Mouse (Mus musculus) forebrain, embryonic 12.5 days (tissue): Measurements from ENCODE around the gene AI467606. TPM values are rescaled to one million over a fixed set of nuclear protein-coding genes. Genes with fewer than 3 reads are reported as not detected.
A peak's percentile ranks its signal among the peaks of the same experiment; 100 is the strongest.

Experiments used
- ATAC-seq: fragments of 200-750 bp; cut with Nextera tagmentation; 2 replicates; pipeline ENCODE4 v1.8.0; 2017; ENCODE audit warnings: moderate TSS enrichment; ENCODE audit not compliant: low FRiP score
- H3K27ac ChIP-seq: fragments of 300-500 bp; sonication (generic); 2 replicates; pipeline ENCODE4 v1.5.1; 2016; ENCODE audit warnings: mild to moderate bottlenecking
- H3K27me3 ChIP-seq: fragments of 300-500 bp; sonication (generic); 2 replicates; pipeline ENCODE4 v1.6.1; 2016; ENCODE audit warnings: mild to moderate bottlenecking
- H3K36me3 ChIP-seq: fragments of 300-500 bp; sonication (generic); replicated peaks from 2 replicates; pipeline ENCODE4 v1.6.1; 2016; ENCODE audit warnings: mild to moderate bottlenecking
- H3K4me1 ChIP-seq: fragments of 300-500 bp; sonication (generic); 2 replicates; pipeline ENCODE4 v1.6.1; 2016
- H3K4me2 ChIP-seq: fragments of 300-500 bp; sonication (generic); 2 replicates; pipeline ENCODE4 v1.6.1; 2016; ENCODE audit warnings: mild to moderate bottlenecking, moderate library complexity
- H3K4me3 ChIP-seq: fragments of 300-500 bp; sonication (generic); replicated peaks from 2 replicates; pipeline ENCODE4 v1.5.1; 2016; ENCODE audit warnings: mild to moderate bottlenecking
- H3K9ac ChIP-seq: fragments of 300-500 bp; sonication (generic); 2 replicates; pipeline ENCODE4 v1.6.1; 2016; ENCODE audit warnings: mild to moderate bottlenecking
- H3K9me3 ChIP-seq: fragments of 300-500 bp; sonication (generic); 2 replicates; pipeline ENCODE4 v1.6.1; 2016
- WGBS: fragments of 180-500 bp; shearing (Covaris S2); methylation state at CpG from one replicate; pipeline ENCODE4 v1.1.7; 2016; 5-methylcytosine and 5-hydroxymethylcytosine counted together
- polyA plus RNA-seq: library from polyadenylated mRNA; unstranded; fragments of >200 nt; fragmentation: Nextera tagmentation; extraction: Ambion mirVana; gene quantifications from 2 replicates; pipeline ENCODE4 v1.2.1, GENCODE M21; 2016

The AI467606 gene
- polyA plus RNA-seq = 0.88 and 0.91 TPM in 2 replicates

- H3K9ac ChIP-seq = no peak within 1 kb of the TSS
- no peak for ATAC-seq
- H3K9me3 ChIP-seq = no peaks in the 10 kb centered on the region
- WGBS = 74% methylated on average over 16 of the region's 16 CpGs
- no peaks in the 10 kb centered on the region for H3K27me3 ChIP-seq
- no peak within 1 kb of the TSS for H3K4me3 ChIP-seq
- no peaks in the 10 kb centered on the region for H3K36me3 ChIP-seq
- H3K4me2 ChIP-seq = no peak within 1 kb of the TSS
- H3K27ac ChIP-seq = no peak within 1 kb of the TSS
- peaks cover 9% of the 10 kb centered on the region for H3K4me1 ChIP-seq
Observed at GRCm38 (mm10) chr7:127091114-127091896, at the start of gene AI467606. TSS of gene AI467606 (plus strand) at chr7:127091359.

- peak within 1 kb of the TSS; percentile 80 for H3K27ac ChIP-seq
- H3K36me3 ChIP-seq = peaks cover 21% of the 10 kb centered on the region
- no peaks in the 10 kb centered on the region for H3K9me3 ChIP-seq
- peak; percentile 89 for ATAC-seq
- H3K9ac ChIP-seq = peak within 1 kb of the TSS; percentile 94
- no peaks in the 10 kb centered on the region for H3K27me3 ChIP-seq
- under 1% methylated on average over 53 of the region's 53 CpGs for WGBS
- peak within 1 kb of the TSS; percentile 81 for H3K4me2 ChIP-seq
- peaks cover 23% of the 10 kb centered on the region for H3K4me1 ChIP-seq
- peak within 1 kb of the TSS; percentile 92 for H3K4me3 ChIP-seq
Observed at GRCm38 (mm10) chr7:127041851-127042672, 49.1 kb upstream of the AI467606 start, which contains the start of gene Kif22. TSS of gene Kif22 (minus strand) at chr7:127042471.

GRCm38 (mm10) chr7:127055026-127055585, 36.1 kb upstream of the AI467606 start:
- Histone ChIP-seq H3K9me3 (no peaks in the 10 kb centered on the region), H3K27me3 (no peaks in the 10 kb centered on the region), H3K4me1 (no peaks in the 10 kb centered on the region), H3K4me2 (no peak overlapping the region), H3K4me3 (no peak overlapping the region), H3K36me3 (no peaks in the 10 kb centered on the region), H3K27ac (no peak overlapping the region), H3K9ac (no peak overlapping the region)
- 78% methylated on average over 5 of the region's 5 CpGs for WGBS
- ATAC-seq = no peak

GRCm38 (mm10) chr7:127065538-127065937, 25.6 kb upstream of the AI467606 start:
- no peak for ATAC-seq
- Histone ChIP-seq H3K27ac (no peak overlapping the region), H3K4me2 (no peak overlapping the region), H3K9me3 (no peaks in the 10 kb centered on the region), H3K4me3 (no peak overlapping the region), H3K36me3 (no peaks in the 10 kb centered on the region), H3K27me3 (no peaks in the 10 kb centered on the region), H3K9ac (no peak overlapping the region), H3K4me1 (no peaks in the 10 kb centered on the region)
- WGBS = 89% methylated on average over 6 of the region's 6 CpGs

- WGBS = 77% methylated on average over 4 of the region's 4 CpGs
- H3K4me2 ChIP-seq = no peak overlapping the region
- H3K4me3 ChIP-seq = no peak overlapping the region
- H3K4me1 ChIP-seq = no peaks in the 10 kb centered on the region
- H3K27ac ChIP-seq = no peak overlapping the region
- H3K27me3 ChIP-seq = no peaks in the 10 kb centered on the region
- ATAC-seq = no peak
- no peaks in the 10 kb centered on the region for H3K9me3 ChIP-seq
- no peak overlapping the region for H3K9ac ChIP-seq
- H3K36me3 ChIP-seq = no peaks in the 10 kb centered on the region
Observed at GRCm38 (mm10) chr7:127066317-127066716, 24.8 kb upstream of the AI467606 start.

GRCm38 (mm10) chr7:127070871-127071413, 20.2 kb upstream of the AI467606 start:
- H3K27me3 ChIP-seq = no peaks in the 10 kb centered on the region
- H3K4me3 ChIP-seq = no peak overlapping the region
- no peaks in the 10 kb centered on the region for H3K36me3 ChIP-seq
- H3K4me2 ChIP-seq = no peak overlapping the region
- H3K9ac ChIP-seq = no peak overlapping the region
- H3K9me3 ChIP-seq = no peaks in the 10 kb centered on the region
- no peaks in the 10 kb centered on the region for H3K4me1 ChIP-seq
- no peak for ATAC-seq
- 75% methylated on average over 4 of the region's 4 CpGs for WGBS
- no peak overlapping the region for H3K27ac ChIP-seq

GRCm38 (mm10) chr7:127073221-127073620, 17.9 kb upstream of the AI467606 start:
- no peak overlapping the region for H3K27ac ChIP-seq
- H3K4me1 ChIP-seq = no peaks in the 10 kb centered on the region
- H3K4me2 ChIP-seq = no peak overlapping the region
- ATAC-seq = no peak
- no peaks in the 10 kb centered on the region for H3K27me3 ChIP-seq
- H3K9ac ChIP-seq = no peak overlapping the region
- WGBS = 91% methylated on average over 4 of the region's 4 CpGs
- H3K36me3 ChIP-seq = no peaks in the 10 kb centered on the region
- H3K9me3 ChIP-seq = no peaks in the 10 kb centered on the region
- H3K4me3 ChIP-seq = no peak overlapping the region

GRCm38 (mm10) chr7:127076188-127076587, 15.0 kb upstream of the AI467606 start:
- ATAC-seq = no peak
- H3K4me2 ChIP-seq = no peak overlapping the region
- no peak overlapping the region for H3K4me3 ChIP-seq
- no peak overlapping the region for H3K9ac ChIP-seq
- no peaks in the 10 kb centered on the region for H3K9me3 ChIP-seq
- 91% methylated on average over 5 of the region's 5 CpGs for whole genome bisulfite sequencing
- no peak overlapping the region for H3K27ac ChIP-seq
- no peaks in the 10 kb centered on the region for H3K36me3 ChIP-seq
- no peaks in the 10 kb centered on the region for H3K27me3 ChIP-seq
- no peaks in the 10 kb centered on the region for H3K4me1 ChIP-seq

- H3K36me3 ChIP-seq = no peaks in the 10 kb centered on the region
- H3K27ac ChIP-seq = no peak overlapping the region
- 81% methylated on average over 3 of the region's 3 CpGs for WGBS
- no peaks in the 10 kb centered on the region for H3K27me3 ChIP-seq
- no peak overlapping the region for H3K9ac ChIP-seq
- H3K4me3 ChIP-seq = no peak overlapping the region
- no peaks in the 10 kb centered on the region for H3K4me1 ChIP-seq
- H3K9me3 ChIP-seq = no peaks in the 10 kb centered on the region
- no peak for ATAC-seq
- no peak overlapping the region for H3K4me2 ChIP-seq
Observed at GRCm38 (mm10) chr7:127077692-127078091, 13.5 kb upstream of the AI467606 start.

GRCm38 (mm10) chr7:127080045-127080444, 11.1 kb upstream of the AI467606 start:
- no peak overlapping the region for H3K9ac ChIP-seq
- no peak overlapping the region for H3K27ac ChIP-seq
- WGBS = 74% methylated on average over 3 of the region's 3 CpGs
- H3K36me3 ChIP-seq = no peaks in the 10 kb centered on the region
- H3K27me3 ChIP-seq = no peaks in the 10 kb centered on the region
- H3K4me1 ChIP-seq = no peaks in the 10 kb centered on the region
- ATAC-seq = no peak
- H3K9me3 ChIP-seq = no peaks in the 10 kb centered on the region
- no peak overlapping the region for H3K4me2 ChIP-seq
- no peak overlapping the region for H3K4me3 ChIP-seq

- H3K27me3 ChIP-seq = no peaks in the 10 kb centered on the region
- 85% methylated on average over 8 of the region's 8 CpGs for WGBS
Observed at GRCm38 (mm10) chr7:127082271-127082670, 8.9 kb upstream of the AI467606 start.

GRCm38 (mm10) chr7:127082995-127083394, 8.2 kb upstream of the AI467606 start:
- Histone ChIP-seq H3K4me1 (no peaks in the 10 kb centered on the region), H3K9me3 (no peaks in the 10 kb centered on the region), H3K4me3 (no peak overlapping the region), H3K27ac (no peak overlapping the region), H3K27me3 (no peaks in the 10 kb centered on the region), H3K4me2 (no peak overlapping the region), H3K9ac (no peak overlapping the region), H3K36me3 (no peaks in the 10 kb centered on the region)
- 56% methylated on average over 2 of the region's 2 CpGs for WGBS
- no peak for ATAC-seq

More at GRCm38 (mm10) chr7:127082271-127082670, 8.9 kb upstream of the AI467606 start:
- H3K9ac ChIP-seq = no peak overlapping the region
- no peaks in the 10 kb centered on the region for H3K9me3 ChIP-seq
- ATAC-seq = no peak
- no peaks in the 10 kb centered on the region for H3K36me3 ChIP-seq
- no peaks in the 10 kb centered on the region for H3K4me1 ChIP-seq
- H3K4me3 ChIP-seq = no peak overlapping the region
- H3K27ac ChIP-seq = no peak overlapping the region
- H3K4me2 ChIP-seq = no peak overlapping the region
